Mouse (Mus musculus) embryonic facial prominence, embryonic 15.5 days (tissue): ENCODE measurements at regions not wholly inside any gene's neighbourhood (a gene's known extent, or its start where the extent isn't known, plus 50 kb on each side); places are given as distances from the start of the nearest gene placed in this dataset.

ENCODE experiments used
- ATAC-seq: fragments of 200-750 bp; cut with Nextera tagmentation; 2 replicates; pipeline ENCODE4 v1.8.0; 2017; ENCODE audit warnings: low read depth, moderate TSS enrichment; ENCODE audit not compliant: insufficient number of reproducible peaks, low FRiP score, low TSS enrichment
- H3K27ac ChIP-seq: fragments of 300-500 bp; sonication (generic); replicated peaks from 2 replicates; pipeline ENCODE4 v1.5.1; 2015; ENCODE audit warnings: mild to moderate bottlenecking, inconsistent platforms
- H3K27me3 ChIP-seq: fragments of 300-500 bp; sonication (generic); 2 replicates; pipeline ENCODE4 v1.6.1; 2015; ENCODE audit warnings: inconsistent platforms
- H3K36me3 ChIP-seq: fragments of 300-500 bp; sonication (generic); 2 replicates; pipeline ENCODE4 v1.6.1; 2015; ENCODE audit warnings: mild to moderate bottlenecking, inconsistent platforms
- H3K4me1 ChIP-seq: fragments of 300-500 bp; sonication (generic); 2 replicates; pipeline ENCODE4 v1.6.1; 2015; ENCODE audit warnings: inconsistent platforms
- H3K4me2 ChIP-seq: fragments of 300-500 bp; sonication (generic); replicated peaks from 2 replicates; pipeline ENCODE4 v1.6.1; 2015; ENCODE audit warnings: mild to moderate bottlenecking, inconsistent platforms
- H3K4me3 ChIP-seq: fragments of 300-500 bp; sonication (generic); replicated peaks from 2 replicates; pipeline ENCODE4 v1.5.1; 2015; ENCODE audit warnings: mild to moderate bottlenecking, inconsistent platforms
- H3K9ac ChIP-seq: fragments of 300-500 bp; sonication (generic); 2 replicates; pipeline ENCODE4 v1.6.1; 2015; ENCODE audit warnings: inconsistent platforms
- H3K9me3 ChIP-seq: fragments of 300-500 bp; sonication (generic); replicated peaks from 2 replicates; pipeline ENCODE4 v1.6.1; 2016; ENCODE audit warnings: inconsistent platforms
- WGBS: fragments of 180-500 bp; shearing (Covaris S2); methylation state at CpG from one replicate; pipeline ENCODE4 v1.1.7; 2015; 5-methylcytosine and 5-hydroxymethylcytosine counted together

DNA sequence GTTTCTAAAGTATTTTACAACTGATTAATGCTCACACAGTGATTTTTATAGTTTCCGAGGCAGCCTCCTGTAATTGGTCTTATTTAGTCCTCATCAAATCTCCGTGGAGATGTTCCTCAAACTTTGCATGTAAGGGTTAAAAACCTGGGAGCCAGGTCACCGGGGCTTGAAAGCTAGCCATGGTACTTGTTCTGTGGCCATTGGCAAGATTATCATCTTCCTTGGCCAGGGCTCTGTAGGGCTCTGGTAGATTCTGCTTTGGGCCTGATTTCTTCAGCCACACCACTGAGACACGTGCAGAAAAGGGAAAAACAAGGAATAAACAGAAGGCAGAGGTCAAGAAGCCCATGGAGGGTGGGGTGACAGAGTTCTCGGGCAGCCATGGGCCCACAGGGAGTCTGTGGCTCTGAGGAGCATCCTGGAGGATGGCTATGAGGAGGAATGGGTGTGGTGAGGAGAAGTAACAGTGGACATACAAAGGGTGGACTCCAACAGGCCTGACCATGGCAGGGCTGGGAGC is 50.7 kb upstream of the Eps8l3 start:
- no peak overlapping the region for H3K27ac ChIP-seq
- H3K9me3 ChIP-seq: no peaks in the 10 kb centered on the region
- no peak for ATAC-seq
- no peak overlapping the region for H3K9ac ChIP-seq
- peaks cover 6% of the 10 kb centered on the region; the same call in 1 of the 2 replicates for H3K4me1 ChIP-seq
- H3K36me3 ChIP-seq: no peaks in the 10 kb centered on the region
- H3K4me3 ChIP-seq: no peak overlapping the region
- H3K4me2 ChIP-seq: no peak overlapping the region
- H3K27me3 ChIP-seq: no peaks in the 10 kb centered on the region
- 73% methylated on average over 5 of the region's 5 CpGs for WGBS

DNA sequence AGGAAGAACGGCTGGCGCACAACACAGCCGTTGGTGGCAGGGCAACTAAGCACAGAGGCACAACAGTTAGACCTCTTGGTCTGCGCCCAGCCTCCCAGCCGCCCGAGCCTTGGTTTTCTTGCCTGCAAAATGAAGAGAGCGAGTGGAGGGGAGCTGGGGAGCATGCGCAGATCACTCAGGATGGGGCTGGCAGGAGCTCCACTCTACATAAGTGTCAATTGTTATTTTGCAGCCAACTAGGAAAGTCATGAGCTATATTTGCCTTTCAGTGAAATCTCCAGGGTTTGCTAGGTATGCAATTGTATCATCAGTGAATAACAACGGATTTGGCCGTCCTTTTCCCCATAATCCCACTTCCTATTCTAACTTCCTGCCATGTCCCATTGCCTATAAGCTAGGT is 51.6 kb upstream of the Eps8l3 start:
- H3K4me3 ChIP-seq: no peak overlapping the region
- WGBS: 84% methylated on average over 10 of the region's 10 CpGs

DNA sequence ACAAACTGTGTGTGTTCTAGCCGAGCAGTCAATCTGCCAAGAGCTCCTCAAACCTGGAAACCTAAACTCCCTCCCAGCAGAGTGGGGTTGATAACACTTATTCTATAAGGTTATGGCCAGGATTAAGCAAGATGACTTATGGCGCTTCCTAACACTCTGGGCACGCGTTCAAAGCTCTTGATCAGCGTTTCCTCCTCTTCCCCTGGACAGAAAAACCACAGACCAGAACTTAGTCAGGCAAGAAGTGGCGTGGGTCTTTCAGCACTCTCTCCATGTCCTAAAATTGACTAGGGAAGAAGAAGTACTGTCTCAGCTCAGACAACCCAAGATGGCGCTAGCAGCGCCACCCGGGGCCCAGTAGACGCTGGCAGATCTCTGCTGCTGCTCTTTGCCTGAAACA is 52.7 kb upstream of the Eps8l3 start:
- H3K27ac ChIP-seq: no peak overlapping the region
- H3K36me3 ChIP-seq: no peaks in the 10 kb centered on the region
- H3K4me3 ChIP-seq: no peak overlapping the region
- H3K9me3 ChIP-seq: no peaks in the 10 kb centered on the region
- no peak overlapping the region for H3K9ac ChIP-seq
- 85% methylated on average over 10 of the region's 10 CpGs for WGBS
- peaks cover 4% of the 10 kb centered on the region; the same call in 1 of the 2 replicates for H3K4me1 ChIP-seq
- H3K4me2 ChIP-seq: no peak overlapping the region
- ATAC-seq: no peak
- no peaks in the 10 kb centered on the region for H3K27me3 ChIP-seq

More for the DNA sequence above, 51.6 kb upstream of the Eps8l3 start:
- Histone ChIP-seq H3K4me1 (peaks cover 6% of the 10 kb centered on the region; the same call in 1 of the 2 replicates), H3K36me3 (no peaks in the 10 kb centered on the region), H3K9me3 (no peaks in the 10 kb centered on the region), H3K4me2 (no peak overlapping the region), H3K27ac (no peak overlapping the region), H3K27me3 (no peaks in the 10 kb centered on the region), H3K9ac (no peak overlapping the region)
- ATAC-seq: no peak

DNA sequence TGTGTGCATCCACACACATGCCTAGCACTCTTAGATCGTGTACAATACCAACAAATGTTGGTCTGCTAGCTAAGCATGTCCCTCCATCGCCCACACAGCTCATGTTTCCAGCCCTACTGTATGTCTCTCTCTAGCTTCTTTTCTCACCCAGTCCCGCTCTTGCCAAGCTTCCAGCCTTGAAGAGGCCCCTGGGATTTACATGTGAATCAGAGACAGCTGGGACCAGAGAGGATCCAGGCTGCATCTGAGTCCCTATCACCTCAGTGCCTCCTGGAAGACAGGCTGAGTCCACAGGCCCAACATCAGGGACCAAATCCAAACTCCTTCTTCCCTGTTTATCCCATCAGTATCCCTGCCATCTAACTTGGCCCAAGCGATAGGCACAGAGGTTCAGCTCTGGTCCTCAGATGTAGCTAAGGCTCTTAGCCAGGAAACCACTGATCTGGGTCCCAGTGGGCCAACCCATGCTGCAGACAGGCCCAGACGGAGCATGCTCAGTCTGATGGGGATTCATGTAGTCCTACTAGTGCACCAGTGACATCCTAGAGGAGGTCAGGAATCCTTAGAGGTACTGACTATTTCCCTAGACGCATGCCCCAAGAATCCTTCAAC is 53.3 kb upstream of the Eps8l3 start:
- ATAC-seq: 0 out of 2 replicates have a peak, but pooled peaks have one; percentile 19
- H3K4me2 ChIP-seq: no peak overlapping the region
- no peak overlapping the region for H3K9ac ChIP-seq
- H3K27ac ChIP-seq: no peak overlapping the region
- no peaks in the 10 kb centered on the region for H3K27me3 ChIP-seq
- H3K9me3 ChIP-seq: no peaks in the 10 kb centered on the region
- peaks cover 3% of the 10 kb centered on the region; the same call in 1 of the 2 replicates for H3K4me1 ChIP-seq
- no peak overlapping the region for H3K4me3 ChIP-seq
- WGBS: 90% methylated on average over 6 of the region's 6 CpGs
- H3K36me3 ChIP-seq: no peaks in the 10 kb centered on the region

DNA sequence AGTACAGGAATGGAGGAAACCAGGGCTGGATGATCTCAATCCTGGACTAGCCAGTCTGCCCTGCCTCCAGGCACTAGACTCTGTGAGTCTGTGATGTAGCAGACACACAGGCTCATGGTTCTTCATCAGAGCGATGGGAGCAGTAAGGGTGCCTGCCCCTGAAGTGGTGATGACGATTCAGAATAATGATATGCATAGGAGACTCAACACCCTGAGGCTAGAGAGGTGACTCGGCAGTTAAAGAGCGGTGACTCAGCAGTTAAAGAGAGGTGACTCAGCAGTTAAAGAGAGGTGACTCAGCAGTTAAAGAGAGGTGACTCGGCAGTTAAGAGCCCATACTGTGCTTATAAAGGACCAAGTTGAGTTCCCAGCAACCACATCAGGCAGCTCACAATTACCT is 53.9 kb upstream of the Eps8l3 start:
- H3K4me3 ChIP-seq: no peak overlapping the region
- no peak for ATAC-seq
- H3K27me3 ChIP-seq: no peaks in the 10 kb centered on the region
- H3K4me1 ChIP-seq: peaks cover 3% of the 10 kb centered on the region; the same call in 1 of the 2 replicates
- WGBS: 73% methylated on average over 5 of the region's 5 CpGs
- H3K27ac ChIP-seq: no peak overlapping the region
- no peaks in the 10 kb centered on the region for H3K36me3 ChIP-seq
- no peak overlapping the region for H3K4me2 ChIP-seq
- H3K9ac ChIP-seq: no peak overlapping the region
- H3K9me3 ChIP-seq: no peaks in the 10 kb centered on the region

DNA sequence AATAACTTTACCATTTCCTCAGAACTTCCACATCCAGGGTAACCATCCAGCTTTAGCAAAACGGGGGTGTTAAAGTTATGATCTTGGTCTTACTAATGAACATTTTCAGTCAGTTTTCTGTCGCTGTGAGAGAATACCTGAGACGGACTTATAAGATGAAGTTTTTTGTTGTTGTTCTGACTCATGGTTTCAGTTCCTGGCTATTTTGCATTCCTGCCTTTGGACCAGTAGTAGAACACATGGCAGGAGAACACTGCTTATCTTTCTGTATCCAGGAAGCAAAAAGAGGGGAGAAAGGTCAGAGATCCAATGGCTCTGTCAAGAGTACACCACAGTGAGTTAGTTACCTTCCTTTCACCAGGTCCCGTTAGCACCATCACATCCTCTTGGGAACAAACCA is 54.5 kb upstream of the Eps8l3 start:
- no peaks in the 10 kb centered on the region for H3K27me3 ChIP-seq
- no peak overlapping the region for H3K27ac ChIP-seq
- peaks cover 3% of the 10 kb centered on the region; the same call in 1 of the 2 replicates for H3K4me1 ChIP-seq
- no peak for ATAC-seq
- H3K4me3 ChIP-seq: no peak overlapping the region
- H3K9me3 ChIP-seq: no peaks in the 10 kb centered on the region
- WGBS: 78% methylated on average over 4 of the region's 4 CpGs
- H3K36me3 ChIP-seq: no peaks in the 10 kb centered on the region
- no peak overlapping the region for H3K9ac ChIP-seq
- no peak overlapping the region for H3K4me2 ChIP-seq

DNA sequence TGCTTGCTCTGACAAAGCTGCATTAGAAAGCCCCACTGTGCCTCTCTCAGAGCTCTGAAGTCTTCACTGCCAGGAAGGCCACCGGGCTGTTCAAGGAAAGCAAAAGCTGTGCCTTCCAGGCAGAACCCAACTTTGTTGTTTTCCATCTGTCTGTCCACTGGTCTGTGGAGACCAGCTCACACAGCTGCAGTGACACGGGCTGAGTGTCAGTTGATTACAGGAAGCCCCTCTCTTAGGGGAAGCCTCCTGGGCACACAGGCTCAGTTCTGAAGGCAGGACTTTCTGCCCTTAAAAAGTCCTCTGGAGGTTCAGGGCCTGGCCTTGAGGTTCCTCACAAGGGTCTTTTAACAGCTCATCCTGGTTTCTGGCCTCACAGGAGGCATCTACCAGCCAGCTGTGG is 55.1 kb upstream of the Eps8l3 start:
- WGBS: 50% methylated on average over 2 of the region's 2 CpGs
- H3K27me3 ChIP-seq: no peaks in the 10 kb centered on the region
- ATAC-seq: no peak
- no peak overlapping the region for H3K27ac ChIP-seq
- H3K9me3 ChIP-seq: no peaks in the 10 kb centered on the region
- no peak overlapping the region for H3K9ac ChIP-seq
- peaks cover 3% of the 10 kb centered on the region; the same call in 1 of the 2 replicates for H3K4me1 ChIP-seq
- no peak overlapping the region for H3K4me3 ChIP-seq
- no peak overlapping the region for H3K4me2 ChIP-seq
- no peaks in the 10 kb centered on the region for H3K36me3 ChIP-seq

DNA sequence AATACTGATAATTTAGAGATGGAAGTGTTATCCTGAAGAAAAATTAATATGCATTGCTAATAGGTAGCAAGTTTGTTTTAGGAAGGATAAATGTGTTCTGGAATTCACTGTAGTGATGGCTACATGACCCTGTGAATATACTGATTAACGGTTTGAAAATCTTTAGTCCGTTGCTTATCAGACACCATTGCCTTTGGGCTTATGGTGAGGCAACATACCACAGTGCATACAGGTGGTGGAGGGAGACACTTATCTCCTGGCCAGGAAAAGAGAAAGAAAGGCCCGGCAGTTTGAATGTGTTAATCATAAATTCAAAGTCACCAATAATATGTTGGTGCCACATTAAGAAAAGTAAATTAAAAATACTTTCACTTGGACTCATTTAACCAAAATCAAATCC is 57.4 kb upstream of the Eps8l3 start:
- H3K9ac ChIP-seq: no peak overlapping the region
- H3K4me2 ChIP-seq: no peak overlapping the region
- H3K9me3 ChIP-seq: no peaks in the 10 kb centered on the region
- 73% methylated on average over 3 of the region's 3 CpGs for WGBS
- H3K4me1 ChIP-seq: peaks cover 3% of the 10 kb centered on the region; the same call in 1 of the 2 replicates
- no peaks in the 10 kb centered on the region for H3K36me3 ChIP-seq
- H3K27me3 ChIP-seq: no peaks in the 10 kb centered on the region
- ATAC-seq: no peak
- no peak overlapping the region for H3K27ac ChIP-seq
- H3K4me3 ChIP-seq: no peak overlapping the region

DNA sequence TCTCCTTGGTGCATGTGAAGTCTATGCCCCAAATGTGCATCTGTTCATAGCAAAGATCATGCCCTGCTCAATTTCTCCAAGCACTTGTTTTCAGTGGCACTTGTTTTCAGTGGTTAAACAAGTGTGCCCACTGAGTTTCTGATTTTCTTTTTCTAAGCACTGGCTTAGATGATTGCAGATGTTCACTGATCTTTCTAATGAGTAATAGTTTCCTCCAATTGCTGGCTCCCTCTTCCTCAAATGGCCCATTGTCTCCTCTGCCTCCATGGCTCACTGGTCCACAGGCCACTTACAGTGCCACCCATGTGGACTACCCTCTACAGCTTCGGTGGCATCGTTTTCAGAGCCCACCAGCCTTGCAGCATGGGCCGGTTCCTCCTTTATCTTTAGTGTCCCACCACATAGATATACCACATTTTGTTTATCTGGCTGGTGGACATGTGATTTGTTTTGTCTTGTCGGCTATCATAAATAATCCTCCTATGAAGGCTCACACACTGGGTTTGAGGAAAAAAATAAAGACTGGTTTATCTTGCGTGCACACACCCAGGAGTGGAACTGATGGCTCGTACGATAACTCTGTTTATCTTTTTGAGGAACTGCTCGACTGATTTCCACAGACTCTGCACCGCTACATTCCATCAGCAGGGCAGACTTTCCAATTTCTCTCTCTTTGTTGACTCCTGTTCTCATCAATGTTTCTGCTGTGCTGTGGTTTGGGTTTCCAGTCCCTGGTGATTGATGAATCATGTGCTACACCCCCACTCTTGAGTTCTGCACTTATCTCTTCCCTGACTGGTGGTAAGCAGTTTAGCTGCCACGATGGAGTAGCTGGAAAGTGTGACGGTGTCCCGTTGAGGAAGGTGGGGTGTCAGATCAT is 58.2 kb upstream of the Eps8l3 start:
- Histone ChIP-seq H3K4me1 (peaks cover 1% of the 10 kb centered on the region; the same call in 1 of the 2 replicates), H3K4me2 (no peak overlapping the region), H3K4me3 (no peak overlapping the region), H3K9ac (no peak overlapping the region), H3K36me3 (no peaks in the 10 kb centered on the region), H3K27ac (no peak overlapping the region), H3K9me3 (no peaks in the 10 kb centered on the region), H3K27me3 (no peaks in the 10 kb centered on the region)
- 63% methylated on average over 12 of the region's 12 CpGs for WGBS
- ATAC-seq: no peak

DNA sequence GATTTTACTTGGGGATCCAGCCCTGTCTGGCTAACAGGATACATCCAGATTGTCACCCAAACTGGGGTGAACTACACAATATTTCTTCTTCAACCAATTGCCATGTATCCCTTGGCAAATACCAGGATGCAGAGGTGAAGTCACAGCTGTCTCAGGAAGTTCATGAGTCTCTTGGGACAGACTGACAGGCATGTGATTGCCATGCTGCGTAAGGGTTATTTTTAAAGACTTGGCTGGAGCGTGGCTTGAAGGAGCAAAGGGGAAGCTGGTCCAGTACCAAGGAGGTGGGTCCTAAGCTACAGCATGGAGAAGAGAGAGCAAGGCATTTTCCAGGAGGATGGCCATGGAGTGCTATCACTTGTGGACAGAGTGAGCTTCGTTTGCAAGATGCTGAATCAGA is 55.8 kb upstream of the Csf1 start:
- no peaks in the 10 kb centered on the region for H3K36me3 ChIP-seq
- no peak overlapping the region for H3K27ac ChIP-seq
- no peak for ATAC-seq
- H3K27me3 ChIP-seq: no peaks in the 10 kb centered on the region
- H3K4me1 ChIP-seq: no peaks in the 10 kb centered on the region; the same call in 1 of the 2 replicates
- H3K9me3 ChIP-seq: no peaks in the 10 kb centered on the region
- no peak overlapping the region for H3K4me3 ChIP-seq
- 73% methylated on average over 3 of the region's 3 CpGs for WGBS
- H3K4me2 ChIP-seq: no peak overlapping the region
- no peak overlapping the region for H3K9ac ChIP-seq

DNA sequence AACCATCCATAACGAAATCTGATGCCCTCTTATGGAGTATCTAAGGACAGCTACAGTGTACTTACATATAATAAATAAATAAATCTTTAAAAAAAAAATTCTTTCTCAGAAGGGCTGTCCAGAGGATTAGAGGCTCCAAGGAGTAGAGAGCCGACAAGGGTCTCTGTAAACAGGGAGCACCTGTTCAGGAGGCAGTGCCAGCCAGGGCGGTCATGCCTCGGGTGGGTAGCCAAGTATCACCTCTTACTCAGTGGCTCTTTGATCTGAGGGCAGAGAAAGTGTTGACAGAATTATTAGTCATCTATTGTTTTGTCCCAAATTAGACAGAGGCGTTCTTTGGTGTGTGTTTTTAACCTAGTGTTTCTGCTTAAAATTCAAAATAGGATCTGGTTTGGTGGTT is 54.0 kb upstream of the Csf1 start:
- H3K27me3 ChIP-seq: no peaks in the 10 kb centered on the region
- no peak for ATAC-seq
- H3K27ac ChIP-seq: no peak overlapping the region
- no peak overlapping the region for H3K4me3 ChIP-seq
- 80% methylated on average over 5 of the region's 5 CpGs for WGBS
- no peaks in the 10 kb centered on the region for H3K9me3 ChIP-seq
- H3K4me1 ChIP-seq: peaks cover 7% of the 10 kb centered on the region; the same call in 1 of the 2 replicates
- no peak overlapping the region for H3K4me2 ChIP-seq
- H3K36me3 ChIP-seq: no peaks in the 10 kb centered on the region
- H3K9ac ChIP-seq: no peak overlapping the region
